Mouse (Mus musculus) limb, embryonic 11.5 days (tissue): ENCODE data around the gene Bicc1. TPM values are rescaled to one million over a fixed set of nuclear protein-coding genes. Genes with fewer than 3 reads are reported as not detected.

Experiments used
- ATAC-seq: fragments of 200-750 bp; cut with Nextera tagmentation; 2 replicates; pipeline ENCODE4 v1.8.0; 2017; ENCODE audit warnings: low read depth; ENCODE audit not compliant: insufficient number of reproducible peaks, low FRiP score, low TSS enrichment
- DNase-seq: peaks from one replicate; pipeline ENCODE4 v3.0.0-alpha.2; 2015; ENCODE audit warnings: low spot score
- H3K27ac ChIP-seq: fragments of 300-500 bp; sonication (generic); replicated peaks from 2 replicates; pipeline ENCODE4 v1.5.1; 2014; ENCODE audit warnings: low read depth, mild to moderate bottlenecking, low read length
- H3K27me3 ChIP-seq: fragments of 300-500 bp; sonication (generic); 2 replicates; pipeline ENCODE4 v1.6.1; 2014; ENCODE audit warnings: mild to moderate bottlenecking, low read length, mixed read lengths; ENCODE audit not compliant: control insufficient read depth, insufficient read depth
- H3K36me3 ChIP-seq: fragments of 300-500 bp; sonication (generic); 2 replicates; pipeline ENCODE4 v1.6.1; 2014; ENCODE audit warnings: mild to moderate bottlenecking, low read length, moderate library complexity, mixed read lengths; ENCODE audit not compliant: control insufficient read depth, insufficient read depth
- H3K4me1 ChIP-seq: fragments of 300-500 bp; sonication (generic); 2 replicates; pipeline ENCODE4 v1.6.1; 2014; ENCODE audit warnings: low read length, mixed read lengths; ENCODE audit not compliant: control insufficient read depth, insufficient read depth
- H3K4me2 ChIP-seq: fragments of 300-500 bp; sonication (generic); 2 replicates; pipeline ENCODE4 v1.6.1; 2014; ENCODE audit warnings: low read depth, mild to moderate bottlenecking, moderate library complexity; ENCODE audit not compliant: severe bottlenecking
- H3K4me3 ChIP-seq: fragments of 300-500 bp; sonication (generic); 2 replicates; pipeline ENCODE4 v1.5.1; 2014; ENCODE audit warnings: low read depth, low read length
- H3K9ac ChIP-seq: fragments of 300-500 bp; sonication (generic); 2 replicates; pipeline ENCODE4 v1.6.1; 2014; ENCODE audit warnings: mild to moderate bottlenecking, low read length
- H3K9me3 ChIP-seq: fragments of 300-500 bp; sonication (generic); 2 replicates; pipeline ENCODE4 v1.6.1; 2016; ENCODE audit warnings: low read length; ENCODE audit not compliant: control insufficient read depth
- WGBS: fragments of 180-500 bp; shearing (Covaris S2); extraction: QIAGEN DNeasy Blood & Tissue Kit; methylation state at CpG from one replicate; pipeline ENCODE4 v1.1.7; 2014; 5-methylcytosine and 5-hydroxymethylcytosine counted together
- polyA plus RNA-seq: library from polyadenylated mRNA; unstranded; fragments of >200 nt; fragmentation: Nextera tagmentation; extraction: Ambion mirVana; gene quantifications from 2 replicates; pipeline ENCODE4 v1.2.1, GENCODE M21; 2014

The Bicc1 gene
- polyA plus RNA-seq, 1 experiment from 2014 or later: 8.5 TPM

DNA sequence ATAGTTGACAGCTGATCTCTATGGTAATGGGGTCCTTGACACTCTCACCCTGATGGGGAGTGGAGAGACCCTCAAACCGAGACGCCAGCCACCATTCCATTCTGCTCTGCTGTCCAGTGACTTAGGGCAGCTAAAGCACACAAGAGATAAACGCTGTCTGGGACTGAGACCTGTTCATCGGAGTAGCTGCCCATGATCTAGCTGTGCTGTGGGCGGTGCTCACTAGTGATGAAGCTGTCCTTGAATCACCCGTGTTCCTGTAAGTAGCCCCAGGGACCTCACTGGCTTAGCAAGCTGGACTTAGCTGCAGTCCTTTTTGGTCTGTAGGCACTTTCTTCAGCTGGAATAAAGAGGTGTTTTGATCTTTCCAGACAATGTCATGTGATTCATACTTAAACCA lies 238.0 kb downstream of the Bicc1 start:
- Histone ChIP-seq H3K4me3 (no peak overlapping the region), H3K9me3 (no peaks in the 10 kb centered on the region), H3K9ac (no peak overlapping the region), H3K27ac (no peak overlapping the region), H3K4me2 (no peak overlapping the region), H3K27me3 (no peaks in the 10 kb centered on the region), H3K36me3 (no peaks in the 10 kb centered on the region), H3K4me1 (no peaks in the 10 kb centered on the region)
- WGBS: 93% methylated on average over 6 of the region's 6 CpGs
- DNase-seq (no peak), ATAC-seq (no peak)

DNA sequence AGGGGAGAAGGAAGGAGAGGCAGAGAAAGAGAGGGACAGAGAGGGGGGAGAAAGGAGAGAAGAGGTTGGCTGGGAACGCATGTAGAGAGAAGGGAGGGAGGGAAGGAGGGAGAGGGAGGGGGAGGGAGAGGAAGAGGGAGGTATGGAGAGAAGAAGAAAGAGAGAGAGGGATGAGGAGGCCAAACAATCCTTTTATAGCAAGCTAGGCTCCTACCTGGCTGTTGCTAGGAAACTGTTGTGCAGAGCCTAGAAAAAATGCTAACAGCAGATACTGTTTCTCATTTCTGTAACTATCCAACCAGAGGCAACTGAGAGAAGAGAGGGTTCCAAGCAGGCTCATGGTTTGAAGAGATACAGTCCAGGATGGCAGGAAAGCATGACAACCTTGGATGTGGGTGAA lies 239.6 kb downstream of the Bicc1 start:
- Histone ChIP-seq H3K27me3 (no peaks in the 10 kb centered on the region), H3K9ac (no peak overlapping the region), H3K9me3 (no peaks in the 10 kb centered on the region), H3K4me2 (no peak overlapping the region), H3K4me3 (no peak overlapping the region), H3K27ac (no peak overlapping the region), H3K4me1 (no peaks in the 10 kb centered on the region), H3K36me3 (no peaks in the 10 kb centered on the region)
- DNase-seq (no peak), ATAC-seq (no peak)
- 50% methylated on average over 1 of the region's 1 CpGs for WGBS

DNA sequence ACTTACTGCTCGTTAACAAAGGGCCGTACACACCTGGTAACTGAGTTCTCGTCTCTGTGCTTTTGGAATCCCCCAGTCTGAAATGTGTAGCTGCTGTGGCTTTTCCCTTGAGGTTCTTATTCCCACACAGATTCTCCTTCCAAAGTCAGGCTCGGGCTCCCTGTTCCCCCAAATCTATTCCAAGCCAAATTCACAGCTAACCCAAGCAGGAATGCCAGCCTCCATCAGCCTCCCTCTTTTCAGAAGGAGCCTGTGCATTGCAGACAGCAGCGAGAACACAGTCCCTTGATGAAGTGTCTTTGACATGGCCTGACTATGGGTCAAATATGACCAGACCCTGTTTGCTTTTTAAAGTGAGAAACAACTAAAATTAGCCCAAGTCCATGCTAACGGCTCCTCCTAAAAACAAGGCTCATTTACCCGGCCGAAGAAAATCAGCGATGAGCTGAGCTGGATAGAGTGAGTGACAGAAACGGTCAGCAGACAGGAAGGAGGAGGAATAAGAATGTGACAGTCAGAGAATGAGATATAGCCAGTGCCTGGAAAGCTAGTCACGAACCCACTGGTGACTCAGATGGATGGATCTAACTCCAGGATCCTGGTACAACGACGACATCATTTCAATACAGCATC lies 240.4 kb downstream of the Bicc1 start:
- no peak for ATAC-seq
- 71% methylated on average over 13 of the region's 13 CpGs for WGBS
- no peaks in the 10 kb centered on the region for H3K27me3 ChIP-seq
- H3K4me1 ChIP-seq: no peaks in the 10 kb centered on the region
- H3K9ac ChIP-seq: no peak overlapping the region
- no peak overlapping the region for H3K4me3 ChIP-seq
- DNase-seq: no peak
- no peaks in the 10 kb centered on the region for H3K9me3 ChIP-seq
- H3K36me3 ChIP-seq: no peaks in the 10 kb centered on the region
- no peak overlapping the region for H3K27ac ChIP-seq
- H3K4me2 ChIP-seq: no peak overlapping the region

DNA sequence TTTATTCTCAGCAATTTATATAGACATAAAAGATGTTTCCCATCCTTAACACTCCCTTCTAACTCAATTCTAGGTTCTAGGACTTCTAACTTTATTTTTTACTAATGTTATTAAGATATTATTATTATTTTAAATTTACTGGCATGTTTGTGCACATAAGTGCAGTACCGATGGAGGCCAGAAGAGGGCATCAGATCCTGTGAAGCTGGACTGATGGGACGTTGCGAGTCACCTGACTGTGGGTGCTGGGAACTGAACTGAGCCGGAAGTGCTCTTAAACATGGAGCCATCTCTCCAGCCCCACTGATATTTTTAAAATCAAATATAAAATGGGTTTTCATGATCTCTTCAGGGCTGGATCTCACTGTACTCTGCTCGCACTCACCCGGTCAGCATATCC lies 242.8 kb downstream of the Bicc1 start:
- H3K4me1 ChIP-seq: no peaks in the 10 kb centered on the region
- no peak overlapping the region for H3K9ac ChIP-seq
- ATAC-seq (no peak), DNase-seq (peak; percentile 30)
- H3K4me3 ChIP-seq: no peak overlapping the region
- no peak overlapping the region for H3K4me2 ChIP-seq
- H3K27ac ChIP-seq: no peak overlapping the region
- H3K36me3 ChIP-seq: no peaks in the 10 kb centered on the region
- H3K9me3 ChIP-seq: no peaks in the 10 kb centered on the region
- no peaks in the 10 kb centered on the region for H3K27me3 ChIP-seq
- 90% methylated on average over 6 of the region's 6 CpGs for WGBS

DNA sequence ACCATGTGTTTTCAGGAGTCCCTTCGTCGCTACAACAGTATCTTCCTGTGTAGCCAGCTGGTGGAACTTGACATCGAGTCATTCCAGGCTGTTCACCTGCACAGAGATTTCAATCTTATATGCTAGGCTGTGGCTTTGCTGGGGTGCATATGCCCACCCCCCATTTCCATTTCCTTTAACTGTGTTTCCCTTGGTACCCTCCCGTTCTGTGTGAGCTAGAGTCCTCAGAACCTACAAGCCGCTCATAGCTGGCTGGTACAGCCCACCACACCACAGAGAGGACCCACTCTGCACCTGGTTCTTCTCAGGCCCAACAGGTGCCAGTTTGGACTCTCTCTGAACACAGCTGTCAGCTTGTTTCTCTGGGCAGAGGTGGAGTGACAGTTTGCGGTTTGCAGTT lies 244.4 kb downstream of the Bicc1 start:
- Histone ChIP-seq H3K9me3 (no peaks in the 10 kb centered on the region), H3K4me2 (no peak overlapping the region), H3K4me1 (no peaks in the 10 kb centered on the region), H3K36me3 (no peaks in the 10 kb centered on the region), H3K9ac (no peak overlapping the region), H3K27me3 (no peaks in the 10 kb centered on the region), H3K4me3 (no peak overlapping the region), H3K27ac (no peak overlapping the region)
- ATAC-seq (no peak), DNase-seq (no peak)
- 91% methylated on average over 6 of the region's 6 CpGs for WGBS

DNA sequence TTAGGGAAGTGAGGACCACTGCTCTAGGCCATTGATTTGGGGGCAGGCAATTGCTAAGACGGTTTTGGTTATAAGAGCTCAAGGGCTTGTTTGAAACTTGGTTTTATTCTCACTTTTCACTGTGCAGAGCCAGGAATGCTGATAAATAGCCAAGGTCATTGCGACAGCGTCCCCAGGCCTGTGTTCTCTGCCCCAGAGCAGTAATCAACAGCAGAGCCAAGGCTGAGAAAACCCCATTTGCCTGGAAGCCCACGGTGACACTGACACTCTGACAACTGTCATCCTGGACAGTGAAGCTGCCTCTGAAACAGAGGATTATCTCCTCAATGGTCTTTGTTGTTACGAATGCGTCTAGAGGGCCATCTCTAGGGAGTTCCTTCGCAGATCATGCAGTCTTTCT lies 255.6 kb downstream of the Bicc1 start:
- no peak overlapping the region for H3K27ac ChIP-seq
- H3K4me2 ChIP-seq: no peak overlapping the region
- WGBS: 72% methylated on average over 7 of the region's 7 CpGs
- H3K9me3 ChIP-seq: no peaks in the 10 kb centered on the region
- H3K4me1 ChIP-seq: no peaks in the 10 kb centered on the region
- H3K36me3 ChIP-seq: no peaks in the 10 kb centered on the region
- H3K27me3 ChIP-seq: no peaks in the 10 kb centered on the region
- DNase-seq (no peak), ATAC-seq (no peak)
- no peak overlapping the region for H3K4me3 ChIP-seq
- no peak overlapping the region for H3K9ac ChIP-seq

DNA sequence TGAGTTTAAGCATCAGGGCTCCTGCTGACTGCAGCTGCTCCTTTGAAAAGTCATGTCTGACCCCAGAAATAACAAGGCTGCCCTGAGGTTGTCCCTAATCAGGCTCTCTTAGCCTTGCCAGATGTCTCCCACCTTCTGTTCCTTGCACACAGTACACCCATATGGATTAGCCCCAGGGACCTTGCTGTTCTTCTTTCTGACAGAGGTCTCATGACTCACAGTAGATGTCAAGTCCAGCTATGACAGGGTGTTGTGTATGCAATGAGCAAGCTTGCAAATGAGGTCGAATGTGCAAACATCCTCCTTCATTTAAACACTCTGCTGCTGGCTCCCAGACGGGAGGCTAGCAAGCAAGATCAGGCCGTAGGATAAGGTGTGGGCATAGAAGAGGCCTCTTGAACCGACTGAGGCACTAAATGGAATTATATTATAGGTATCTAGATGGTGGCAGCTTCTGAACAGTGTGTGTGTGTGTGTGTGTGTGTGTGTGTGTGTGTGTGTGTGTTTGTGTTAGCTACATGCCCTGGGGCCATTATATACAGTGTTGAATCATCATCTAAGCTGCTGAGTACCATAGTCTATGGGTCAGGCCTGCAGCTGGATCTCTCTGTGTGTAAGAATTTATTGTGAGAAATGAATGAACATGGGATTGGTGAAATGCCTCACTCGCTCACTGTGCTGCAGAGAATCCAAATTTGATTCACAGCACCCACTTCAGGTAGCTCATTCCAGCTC lies 256.6 kb downstream of the Bicc1 start:
- Histone ChIP-seq H3K4me2 (no peak overlapping the region), H3K4me1 (no peaks in the 10 kb centered on the region), H3K27ac (no peak overlapping the region), H3K27me3 (no peaks in the 10 kb centered on the region), H3K9ac (no peak overlapping the region), H3K4me3 (no peak overlapping the region), H3K36me3 (no peaks in the 10 kb centered on the region), H3K9me3 (no peaks in the 10 kb centered on the region)
- ATAC-seq (no peak), DNase-seq (no peak)
- WGBS: 67% methylated on average over 5 of the region's 5 CpGs

DNA sequence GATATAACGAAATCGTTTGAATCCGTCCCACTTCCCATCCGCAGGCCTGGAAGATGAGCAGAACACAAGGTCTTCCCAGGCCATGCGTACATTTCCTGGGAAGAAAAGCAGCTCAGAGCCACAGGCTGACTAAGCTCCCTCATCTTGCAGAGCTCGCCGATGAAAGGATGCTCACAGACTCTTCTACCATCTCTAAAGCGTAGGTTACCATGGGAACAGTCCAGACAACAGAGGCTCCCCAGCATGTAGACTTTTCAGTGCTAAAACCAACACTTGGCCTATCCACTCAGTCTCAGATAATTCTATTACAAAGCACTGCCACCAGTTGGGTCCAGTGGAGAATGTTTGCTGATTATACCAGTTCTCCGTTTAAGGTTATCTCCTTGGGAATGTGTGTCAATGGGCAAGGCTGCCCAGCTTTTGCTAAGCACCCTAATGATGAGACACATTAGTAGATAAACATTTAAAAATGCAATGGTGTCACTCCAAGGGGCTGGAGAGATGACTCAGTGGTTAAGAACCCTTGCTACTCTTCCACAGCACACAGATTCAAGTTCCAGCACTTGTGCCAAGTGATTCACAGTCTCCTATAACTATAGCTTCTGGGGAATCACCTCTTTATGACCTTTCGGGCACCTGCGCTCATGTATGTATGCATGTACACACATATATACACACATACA lies 258.2 kb downstream of the Bicc1 start:
- Histone ChIP-seq H3K4me1 (no peaks in the 10 kb centered on the region), H3K4me3 (no peak overlapping the region), H3K9me3 (no peaks in the 10 kb centered on the region), H3K4me2 (no peak overlapping the region), H3K27ac (no peak overlapping the region), H3K27me3 (no peaks in the 10 kb centered on the region), H3K36me3 (no peaks in the 10 kb centered on the region), H3K9ac (no peak overlapping the region)
- 91% methylated on average over 11 of the region's 11 CpGs for WGBS
- no peak for DNase-seq
- ATAC-seq: no peak
